Mouse (Mus musculus) lung, postnatal 0 days (tissue): ENCODE data around the gene Lipc.

ENCODE experiments used
- CTCF ChIP-seq: IDR thresholded peaks from 2 replicates; pipeline ENCODE4 v1.5.1; 2016; ENCODE audit warnings: antibody characterized with exemption, mild to moderate bottlenecking
- EP300 ChIP-seq: IDR thresholded peaks from 2 replicates; pipeline ENCODE4 v1.6.1; 2016; ENCODE audit warnings: antibody characterized with exemption, mild to moderate bottlenecking, control low read depth

DNA sequence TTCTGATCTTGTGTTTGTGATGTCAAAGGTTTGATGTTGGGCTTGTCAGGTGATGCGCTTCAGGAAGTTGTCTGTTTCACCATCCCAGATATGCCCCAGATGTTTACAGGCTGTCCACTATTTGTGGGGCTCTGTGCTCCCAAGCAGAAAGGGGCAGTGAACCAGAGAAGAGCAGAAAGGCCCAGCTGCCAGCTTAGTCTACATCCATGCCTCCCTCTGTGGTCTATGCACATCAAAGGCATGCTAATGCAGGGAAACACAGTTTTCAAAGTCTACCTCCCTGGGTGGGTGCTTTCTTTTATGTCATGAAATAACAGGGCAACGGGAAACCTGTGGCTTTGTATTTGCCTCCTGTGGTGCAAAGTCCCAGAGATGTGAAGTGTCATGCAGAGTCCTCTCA, 35.2 kb upstream of the Lipc start:
- TF ChIP-seq CTCF = no peak
- TF ChIP-seq EP300 = no peak
